Mouse (Mus musculus) myocyte (in vitro differentiated cells): ENCODE measurements around the gene BC049715. TPM values are rescaled to one million over a fixed set of nuclear protein-coding genes. Genes with fewer than 3 reads are reported as not detected.

Experiments
- H3K27me3 ChIP-seq: one replicate; pipeline ENCODE4 v1.6.1; 2011; ENCODE audit not compliant: control insufficient read depth, insufficient read depth, insufficient read length
- H3K36me3 ChIP-seq: one replicate; pipeline ENCODE4 v1.6.1; 2011; ENCODE audit not compliant: control insufficient read depth, insufficient read depth
- H3K4me2 ChIP-seq: one replicate; pipeline ENCODE4 v1.6.1; 2011; ENCODE audit warnings: low read depth, control low read depth
- H3K4me3 ChIP-seq: one replicate; pipeline ENCODE4 v1.5.1; 2011; ENCODE audit warnings: mild to moderate bottlenecking, control low read depth, moderate library complexity
- H3K79me2 ChIP-seq: one replicate; pipeline ENCODE4 v1.6.1; 2011; ENCODE audit not compliant: control insufficient read depth, insufficient read depth
- H3ac ChIP-seq: one replicate; pipeline ENCODE4 v1.6.1; 2011; ENCODE audit not compliant: control insufficient read depth, insufficient read length
- CEBPB ChIP-seq: IDR thresholded peaks from 2 replicates; pipeline ENCODE4 v1.6.1; 2011; ENCODE audit warnings: mild to moderate bottlenecking, moderate library complexity; ENCODE audit not compliant: poor library complexity, insufficient read depth, severe bottlenecking
- E2F4 ChIP-seq: IDR thresholded peaks from one replicate; pipeline ENCODE4 v1.6.1; 2011; ENCODE audit warnings: mild to moderate bottlenecking, control low read depth, moderate library complexity; ENCODE audit not compliant: insufficient read depth
- MAX ChIP-seq: IDR thresholded peaks from one replicate; pipeline ENCODE4 v1.6.1; 2011; ENCODE audit warnings: low read depth, mild to moderate bottlenecking, control low read depth
- MYOD1 ChIP-seq, 3 experiments: IDR thresholded peaks; one replicate each; pipeline ENCODE4 v1.6.1; 2011; ENCODE audit warnings: control low read depth in 2 of 3, low read depth in 2 of 3, mild to moderate bottlenecking in 2 of 3, moderate library complexity in 1 of 3; ENCODE audit not compliant: insufficient read length in 2 of 3, control insufficient read depth in 1 of 3
- MYOG ChIP-seq, 3 experiments: IDR thresholded peaks; one replicate each; pipeline ENCODE4 v1.6.1; 2011; ENCODE audit warnings: control low read depth in 2 of 3, low read depth in 2 of 3, mild to moderate bottlenecking in 2 of 3; ENCODE audit not compliant: insufficient read length in 2 of 3, control insufficient read depth in 1 of 3, insufficient read depth in 1 of 3
- POLR2A ChIP-seq: IDR thresholded peaks from one replicate; pipeline ENCODE4 v1.6.1; 2011; ENCODE audit warnings: low read depth, mild to moderate bottlenecking, control low read depth, moderate library complexity; ENCODE audit not compliant: insufficient read length
- POLR2AphosphoS2 ChIP-seq: IDR thresholded peaks from one replicate; pipeline ENCODE4 v1.6.1; 2011; ENCODE audit warnings: low read depth, control low read depth; ENCODE audit not compliant: insufficient read length
- REST ChIP-seq: IDR thresholded peaks from one replicate; pipeline ENCODE4 v1.6.1; 2011; ENCODE audit warnings: mild to moderate bottlenecking, control low read depth, moderate library complexity; ENCODE audit not compliant: insufficient read depth, insufficient read length
- SRF ChIP-seq: IDR thresholded peaks from one replicate; pipeline ENCODE4 v1.6.1; 2011; ENCODE audit warnings: low read depth; ENCODE audit not compliant: control insufficient read depth, insufficient read length
- TCF12 ChIP-seq: IDR thresholded peaks from one replicate; pipeline ENCODE4 v1.6.1; 2011; ENCODE audit warnings: mild to moderate bottlenecking, control low read depth; ENCODE audit not compliant: poor library complexity, insufficient read depth, severe bottlenecking
- TCF3 ChIP-seq: IDR thresholded peaks from one replicate; pipeline ENCODE4 v1.6.1; 2011; ENCODE audit warnings: low read depth, control low read depth; ENCODE audit not compliant: insufficient read length
- USF1 ChIP-seq: IDR thresholded peaks from one replicate; pipeline ENCODE4 v1.6.1; 2011; ENCODE audit warnings: low read depth, mild to moderate bottlenecking, control low read depth, moderate library complexity
- polyA plus RNA-seq: library from polyadenylated mRNA; unstranded; fragments of >200 nt; fragmentation: generic; extraction: Trizol; gene quantifications from one replicate; pipeline ENCODE4 v1.2.1, GENCODE M21; 2012; ENCODE audit warnings: missing spikeins

Gene BC049715
- polyA plus RNA-seq, 1 experiment, result 0.10 TPM

GRCm38 (mm10) chr6:136824987-136825386, 2.4 kb upstream of the BC049715 start:
- Histone ChIP-seq H3K36me3 (peaks cover 35% of the 10 kb centered on the region), H3K4me2 (no peak overlapping the region), H3K79me2 (peaks cover 29% of the 10 kb centered on the region), H3ac (no peak overlapping the region), H3K4me3 (no peak overlapping the region), H3K27me3 (no peaks in the 10 kb centered on the region)
- no peak for TF ChIP-seq TCF3
- no peak for TF ChIP-seq POLR2AphosphoS2
- no peak for TF ChIP-seq REST
- TF ChIP-seq MYOD1 (IDR thresholded peaks at IDR 0.05; ENCODE audit: control insufficient read depth in 1 of 3, insufficient read length in 2 of 3, low read depth in 2 of 3), result no peak
- TF ChIP-seq TCF12, result no peak

- peak overlapping the region; percentile 71 for H3ac ChIP-seq
- H3K4me3 ChIP-seq, result peak overlapping the region; percentile 80
- no peaks in the 10 kb centered on the region for H3K27me3 ChIP-seq
- peak overlapping the region; percentile 86 for H3K4me2 ChIP-seq
- peaks cover 25% of the 10 kb centered on the region for H3K36me3 ChIP-seq
- TF ChIP-seq MAX (no peak), TCF3 (no peak), POLR2AphosphoS2 (no peak), MYOG (IDR thresholded peaks at IDR 0.05; ENCODE audit: control insufficient read depth in 1 of 3, insufficient read depth in 1 of 3, insufficient read length in 2 of 3, low read depth in 2 of 3) (no peak), CEBPB (no peak), E2F4 (no peak), SRF (no peak), POLR2A (no peak), TCF12 (no peak), MYOD1 (IDR thresholded peaks at IDR 0.05; ENCODE audit: control insufficient read depth in 1 of 3, insufficient read length in 2 of 3, low read depth in 2 of 3) (no peak), REST (no peak), USF1 (no peak)
- peaks cover 29% of the 10 kb centered on the region for H3K79me2 ChIP-seq
Measured at GRCm38 (mm10) chr6:136827116-136827515, 310 bp upstream of the BC049715 start.

- H3K79me2 ChIP-seq, result peaks cover 29% of the 10 kb centered on the region
- peaks cover 18% of the 10 kb centered on the region for H3K36me3 ChIP-seq
- TF ChIP-seq POLR2A, result peak; percentile 58
- TF ChIP-seq POLR2AphosphoS2, result peak; percentile 74
- TF ChIP-seq E2F4, result peak; percentile 79
- no peak for TF ChIP-seq MYOD1 (IDR thresholded peaks at IDR 0.05; ENCODE audit: control insufficient read depth in 1 of 3, insufficient read length in 2 of 3, low read depth in 2 of 3)
- no peak for TF ChIP-seq SRF
- no peak for TF ChIP-seq USF1
- no peak for TF ChIP-seq TCF12
- TF ChIP-seq TCF3, result no peak
- H3K4me2 ChIP-seq, result peak within 1 kb of the TSS; percentile 87
- H3K27me3 ChIP-seq, result no peaks in the 10 kb centered on the region
- peak within 1 kb of the TSS; percentile 80 for H3K4me3 ChIP-seq
- H3ac ChIP-seq, result peak within 1 kb of the TSS; percentile 71
Measured at GRCm38 (mm10) chr6:136827881-136828561, 595 bp downstream of the BC049715 start, which contains the start of gene Wbp11. TSS of gene Wbp11 (minus strand) at chr6:136828233.

GRCm38 (mm10) chr6:136828681-136829080, 1.3 kb downstream of the BC049715 start:
- no peaks in the 10 kb centered on the region for H3K27me3 ChIP-seq
- no peak for TF ChIP-seq POLR2AphosphoS2
- TF ChIP-seq E2F4, result no peak
- no peak for TF ChIP-seq CEBPB
- no peak for TF ChIP-seq SRF
- TF ChIP-seq TCF3, result no peak
- no peak for TF ChIP-seq USF1
- TF ChIP-seq MYOG (IDR thresholded peaks at IDR 0.05; ENCODE audit: control insufficient read depth in 1 of 3, insufficient read depth in 1 of 3, insufficient read length in 2 of 3, low read depth in 2 of 3), result no peak
- TF ChIP-seq TCF12, result no peak
- TF ChIP-seq REST, result no peak
- TF ChIP-seq POLR2A, result no peak
- no peak overlapping the region for H3ac ChIP-seq
- H3K4me2 ChIP-seq, result peak overlapping the region; percentile 87
- H3K4me3 ChIP-seq, result peak overlapping the region; percentile 80
- H3K36me3 ChIP-seq, result peaks cover 18% of the 10 kb centered on the region
- H3K79me2 ChIP-seq, result peaks cover 29% of the 10 kb centered on the region

- peaks cover 9% of the 10 kb centered on the region for H3K79me2 ChIP-seq
- no peak for TF ChIP-seq REST
- no peak for TF ChIP-seq TCF3
- no peak for TF ChIP-seq POLR2AphosphoS2
- no peak for TF ChIP-seq POLR2A
- TF ChIP-seq E2F4, result no peak
- TF ChIP-seq MYOD1 (IDR thresholded peaks at IDR 0.05; ENCODE audit: control insufficient read depth in 1 of 3, insufficient read length in 2 of 3, low read depth in 2 of 3), result no peak
- TF ChIP-seq MAX, result no peak
- no peak for TF ChIP-seq CEBPB
- TF ChIP-seq USF1, result no peak
- no peak for TF ChIP-seq TCF12
- TF ChIP-seq SRF, result no peak
- no peak for TF ChIP-seq MYOG (IDR thresholded peaks at IDR 0.05; ENCODE audit: control insufficient read depth in 1 of 3, insufficient read depth in 1 of 3, insufficient read length in 2 of 3, low read depth in 2 of 3)
- H3K4me2 ChIP-seq, result no peak overlapping the region
- H3K4me3 ChIP-seq, result no peak overlapping the region
- H3K36me3 ChIP-seq, result no peaks in the 10 kb centered on the region
- no peaks in the 10 kb centered on the region for H3K27me3 ChIP-seq
- H3ac ChIP-seq, result no peak overlapping the region
Measured at GRCm38 (mm10) chr6:136831712-136832111, 4.3 kb downstream of the BC049715 start.
